ENCODE assay signal across 27 mouse cellular contexts in the genomic region with DNA sequence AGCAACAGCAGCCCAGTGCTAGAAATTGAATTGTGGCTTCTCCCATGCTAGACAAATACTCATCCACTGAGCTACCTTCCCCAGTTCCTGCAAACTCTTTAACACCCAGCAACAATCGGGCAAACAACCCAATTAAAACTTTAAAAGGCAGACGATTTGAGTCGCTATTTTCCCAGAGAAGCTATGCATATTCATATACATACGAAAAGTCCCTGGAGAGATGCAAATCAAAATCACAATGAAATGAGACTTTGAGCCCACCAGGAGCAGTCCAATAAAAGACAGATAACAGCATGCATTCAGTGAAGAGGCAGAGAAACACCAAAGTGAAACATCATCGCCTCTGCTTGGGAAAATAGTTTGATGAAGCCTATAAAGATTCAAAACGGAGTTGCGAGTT. TPM values are rescaled to one million over a fixed set of nuclear protein-coding genes. Genes with fewer than 3 reads are reported as not detected.
"Had no signal": no experiment of that assay in that cellular context is flagged by ENCODE, and none has a peak within 500 bp of the region (broad histone marks: within the 10 kb centered on the region; RNA-seq: fewer than 3 reads in every experiment).

No protein-coding gene starts in this region.

- H3K9ac ChIP-seq: heart, embryonic 12.5 days; hindbrain, embryonic 13.5 days; hindbrain, embryonic 15.5 days; intestine, embryonic 15.5 days; kidney, embryonic 15.5 days; limb, embryonic 13.5 days; limb, embryonic 15.5 days; liver, embryonic 12.5 days; liver, embryonic 14.5 days had no signal

- H3K36me3 ChIP-seq: heart, embryonic 10.5 days; heart, embryonic 12.5 days; hindbrain, embryonic 13.5 days; hindbrain, embryonic 15.5 days; intestine, embryonic 15.5 days; kidney, embryonic 15.5 days; limb, embryonic 13.5 days; limb, embryonic 15.5 days; liver, embryonic 12.5 days had no signal

- ATAC-seq: inflammation-experienced regulatory T-cells, adult 6 months; intestine, embryonic 15.5 days; intestine, postnatal 0 days; liver, embryonic 12.5 days had no signal

- H3K27ac ChIP-seq: gastrocnemius, adult 2 months; heart, embryonic 10.5 days; hindbrain, embryonic 13.5 days; hindbrain, embryonic 15.5 days; intestine, embryonic 15.5 days; kidney, embryonic 15.5 days; kidney, postnatal 0 days; limb, embryonic 13.5 days; limb, embryonic 15.5 days; liver, embryonic 12.5 days; liver, embryonic 14.5 days had no signal

- H3K4me2 ChIP-seq: heart, embryonic 12.5 days; hindbrain, embryonic 13.5 days; hindbrain, embryonic 15.5 days; intestine, embryonic 15.5 days; kidney, embryonic 15.5 days; limb, embryonic 13.5 days; limb, embryonic 15.5 days; liver, embryonic 12.5 days had no signal

- H3K4me1 ChIP-seq: hindbrain, embryonic 13.5 days; hindbrain, embryonic 15.5 days; intestine, embryonic 15.5 days; limb, embryonic 15.5 days had no signal

- H3K27me3 ChIP-seq: heart, embryonic 12.5 days; hindbrain, embryonic 13.5 days; hindbrain, embryonic 15.5 days; intestine, embryonic 15.5 days; kidney, embryonic 15.5 days; limb, embryonic 13.5 days; limb, embryonic 15.5 days; liver, embryonic 12.5 days had no signal

- H3K4me3 ChIP-seq: gastrocnemius, adult 2 months; heart, embryonic 10.5 days; heart, embryonic 12.5 days; hindbrain, embryonic 13.5 days; hindbrain, embryonic 15.5 days; intestine, embryonic 15.5 days; kidney, embryonic 15.5 days; limb, embryonic 13.5 days; limb, embryonic 15.5 days; liver, embryonic 12.5 days had no signal

- DNase-seq: gastrocnemius, adult 2 months; gastrocnemius, postnatal 10 days; gastrocnemius, postnatal 25 days; heart, postnatal 10 days; heart, postnatal 36 days; kidney, adult 18-20 months; kidney, adult 9 months; kidney, postnatal 14 days; kidney, postnatal 36 days; layer of hippocampus, adult 9-11 months; layer of hippocampus, postnatal 36 days; left cerebral cortex, postnatal 4 days had no signal

- H3K9me3 ChIP-seq: heart, embryonic 10.5 days; heart, embryonic 12.5 days; hindbrain, embryonic 13.5 days; hindbrain, embryonic 15.5 days; intestine, embryonic 15.5 days; kidney, embryonic 15.5 days; limb, embryonic 13.5 days; limb, embryonic 15.5 days; liver, embryonic 12.5 days had no signal

RNA-seq across cellular contexts. Expression of a gene that starts 8.1 kb away (rescaled TPM):
- total RNA-seq: granulocyte monocyte progenitor cell, adult 5-6 weeks; hematopoietic stem cell, adult 5-6 weeks had no signal
